Comparison of ENCODE assay signal across 17 mouse cellular contexts in the genomic region with DNA sequence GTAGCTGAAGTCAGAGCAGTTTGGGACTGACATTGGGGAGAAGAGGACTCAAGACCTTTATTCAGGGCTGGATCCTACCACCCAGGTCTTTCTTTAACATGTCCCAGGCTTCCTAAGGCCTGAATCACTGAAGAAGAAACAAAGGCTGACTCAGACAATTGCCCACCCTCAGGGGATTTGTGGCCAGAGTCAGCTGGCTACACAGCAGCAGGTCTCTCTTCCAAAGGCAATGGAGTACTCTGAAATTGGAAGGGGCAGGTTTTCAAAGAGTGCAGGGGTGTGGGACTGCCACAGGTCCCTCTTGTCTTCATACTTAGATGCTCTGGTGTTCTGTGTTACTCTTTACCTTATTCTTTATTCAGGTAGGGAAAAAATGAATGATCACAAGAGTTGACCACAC.
"Had no signal": no experiment of that assay in that cellular context is flagged by ENCODE, and none has a peak within 500 bp of the region (broad histone marks: within the 10 kb centered on the region; RNA-seq: fewer than 3 reads in every experiment).

No protein-coding gene starts in this region.

- DNase-seq: gastrocnemius, postnatal 14 days; gastrocnemius, postnatal 36 days; heart, adult 11 months; heart, adult 2 months; heart, postnatal 14 days; heart, postnatal 36 days; kidney, adult 11 months; kidney, adult 2 months; kidney, adult 9 months; kidney, postnatal 14 days; kidney, postnatal 36 days; layer of hippocampus, adult 9-11 months; layer of hippocampus, postnatal 36 days; left cerebral cortex, postnatal 4 days had no signal

- ATAC-seq: hindbrain, postnatal 0 days; intestine, embryonic 16.5 days; liver, embryonic 12.5 days had no signal
